Mouse (Mus musculus) CD8-positive naive resting alpha-beta T cell, adult 2 months (primary cell): ENCODE measurements around the gene Tapbp.
"Not testable (repeated sequence)": the region's sequence is repeated elsewhere in the genome, so short reads cannot be mapped to it uniquely, and the experiment has no call there.

Source experiments
- DNase-seq, 2 experiments: peaks; one replicate each; pipeline ENCODE4 v3.0.0; 2022; ENCODE audit warnings: low read depth in 2 of 2, low spot score in 2 of 2

Tapbp gene

GRCm38 (mm10) chr17:33903911-33904651 lies 11.6 kb upstream of the Tapbp start:
- not testable (repeated sequence) for DNase-seq

GRCm38 (mm10) chr17:33904835-33905234 lies 10.9 kb upstream of the Tapbp start, which contains the start of gene Platr17:
Gene Platr17, plus strand, starts transcription at chr17:33905135.
- not testable (repeated sequence) for DNase-seq

GRCm38 (mm10) chr17:33908331-33909076 lies 7.2 kb upstream of the Tapbp start:
- DNase-seq, result no peak

- DNase-seq, result peak; percentile 97
Observed at GRCm38 (mm10) chr17:33909077-33909868, 6.4 kb upstream of the Tapbp start, which contains the start of gene Daxx. Gene Daxx, plus strand, starts transcription at chr17:33909414.

GRCm38 (mm10) chr17:33909869-33910250 lies 5.8 kb upstream of the Tapbp start:
- DNase-seq, result peak in 1 of 2 experiments; percentile 30

- DNase-seq, result no peak
Observed at GRCm38 (mm10) chr17:33910346-33911051, 5.2 kb upstream of the Tapbp start.

- DNase-seq, result no peak
Observed at GRCm38 (mm10) chr17:33911052-33911812, 4.5 kb upstream of the Tapbp start.

GRCm38 (mm10) chr17:33911813-33912414 lies 3.8 kb upstream of the Tapbp start:
- DNase-seq, result no peak

GRCm38 (mm10) chr17:33913264-33913663 lies 2.4 kb upstream of the Tapbp start:
- DNase-seq, result no peak

- DNase-seq, result no peak
Observed at GRCm38 (mm10) chr17:33913905-33914304, 1.8 kb upstream of the Tapbp start.

GRCm38 (mm10) chr17:33914969-33915391 lies 719 bp upstream of the Tapbp start:
- DNase-seq, result no peak

- no peak for DNase-seq
Observed at GRCm38 (mm10) chr17:33916294-33916693, 595 bp downstream of the Tapbp start.

- DNase-seq, result no peak
Observed at GRCm38 (mm10) chr17:33916847-33917655, 1.4 kb downstream of the Tapbp start.

- no peak for DNase-seq
Observed at GRCm38 (mm10) chr17:33917656-33918292, 2.1 kb downstream of the Tapbp start.

- DNase-seq, result no peak
Observed at GRCm38 (mm10) chr17:33918293-33919203, 2.8 kb downstream of the Tapbp start.

GRCm38 (mm10) chr17:33919351-33920281 lies 3.9 kb downstream of the Tapbp start:
- peak; percentile 69 to 77 for DNase-seq
